Mouse (Mus musculus) myocyte (in vitro differentiated cells): Measurements from ENCODE around the gene Mcmbp. TPM values are rescaled to one million over a fixed set of nuclear protein-coding genes. Genes with fewer than 3 reads are reported as not detected.

Experiments
- H3K27me3 ChIP-seq: one replicate; pipeline ENCODE4 v1.6.1; 2011; ENCODE audit not compliant: control insufficient read depth, insufficient read depth, insufficient read length
- H3K36me3 ChIP-seq: one replicate; pipeline ENCODE4 v1.6.1; 2011; ENCODE audit not compliant: control insufficient read depth, insufficient read depth
- H3K4me2 ChIP-seq: one replicate; pipeline ENCODE4 v1.6.1; 2011; ENCODE audit warnings: low read depth, control low read depth
- H3K4me3 ChIP-seq: one replicate; pipeline ENCODE4 v1.5.1; 2011; ENCODE audit warnings: mild to moderate bottlenecking, control low read depth, moderate library complexity
- H3K79me2 ChIP-seq: one replicate; pipeline ENCODE4 v1.6.1; 2011; ENCODE audit not compliant: control insufficient read depth, insufficient read depth
- H3ac ChIP-seq: one replicate; pipeline ENCODE4 v1.6.1; 2011; ENCODE audit not compliant: control insufficient read depth, insufficient read length
- CEBPB ChIP-seq: IDR thresholded peaks from 2 replicates; pipeline ENCODE4 v1.6.1; 2011; ENCODE audit warnings: mild to moderate bottlenecking, moderate library complexity; ENCODE audit not compliant: poor library complexity, insufficient read depth, severe bottlenecking
- E2F4 ChIP-seq: IDR thresholded peaks from one replicate; pipeline ENCODE4 v1.6.1; 2011; ENCODE audit warnings: mild to moderate bottlenecking, control low read depth, moderate library complexity; ENCODE audit not compliant: insufficient read depth
- MAX ChIP-seq: IDR thresholded peaks from one replicate; pipeline ENCODE4 v1.6.1; 2011; ENCODE audit warnings: low read depth, mild to moderate bottlenecking, control low read depth
- MYOD1 ChIP-seq, 3 experiments: IDR thresholded peaks; one replicate each; pipeline ENCODE4 v1.6.1; 2011; ENCODE audit warnings: control low read depth in 2 of 3, low read depth in 2 of 3, mild to moderate bottlenecking in 2 of 3, moderate library complexity in 1 of 3; ENCODE audit not compliant: insufficient read length in 2 of 3, control insufficient read depth in 1 of 3
- MYOG ChIP-seq, 3 experiments: IDR thresholded peaks; one replicate each; pipeline ENCODE4 v1.6.1; 2011; ENCODE audit warnings: control low read depth in 2 of 3, low read depth in 2 of 3, mild to moderate bottlenecking in 2 of 3; ENCODE audit not compliant: insufficient read length in 2 of 3, control insufficient read depth in 1 of 3, insufficient read depth in 1 of 3
- POLR2A ChIP-seq: IDR thresholded peaks from one replicate; pipeline ENCODE4 v1.6.1; 2011; ENCODE audit warnings: low read depth, mild to moderate bottlenecking, control low read depth, moderate library complexity; ENCODE audit not compliant: insufficient read length
- POLR2AphosphoS2 ChIP-seq: IDR thresholded peaks from one replicate; pipeline ENCODE4 v1.6.1; 2011; ENCODE audit warnings: low read depth, control low read depth; ENCODE audit not compliant: insufficient read length
- REST ChIP-seq: IDR thresholded peaks from one replicate; pipeline ENCODE4 v1.6.1; 2011; ENCODE audit warnings: mild to moderate bottlenecking, control low read depth, moderate library complexity; ENCODE audit not compliant: insufficient read depth, insufficient read length
- SRF ChIP-seq: IDR thresholded peaks from one replicate; pipeline ENCODE4 v1.6.1; 2011; ENCODE audit warnings: low read depth; ENCODE audit not compliant: control insufficient read depth, insufficient read length
- TCF12 ChIP-seq: IDR thresholded peaks from one replicate; pipeline ENCODE4 v1.6.1; 2011; ENCODE audit warnings: mild to moderate bottlenecking, control low read depth; ENCODE audit not compliant: poor library complexity, insufficient read depth, severe bottlenecking
- TCF3 ChIP-seq: IDR thresholded peaks from one replicate; pipeline ENCODE4 v1.6.1; 2011; ENCODE audit warnings: low read depth, control low read depth; ENCODE audit not compliant: insufficient read length
- USF1 ChIP-seq: IDR thresholded peaks from one replicate; pipeline ENCODE4 v1.6.1; 2011; ENCODE audit warnings: low read depth, mild to moderate bottlenecking, control low read depth, moderate library complexity
- polyA plus RNA-seq: library from polyadenylated mRNA; unstranded; fragments of >200 nt; fragmentation: generic; extraction: Trizol; gene quantifications from one replicate; pipeline ENCODE4 v1.2.1, GENCODE M21; 2012; ENCODE audit warnings: missing spikeins

The Mcmbp gene
- polyA plus RNA-seq, 1 experiment = 14.5 TPM

DNA sequence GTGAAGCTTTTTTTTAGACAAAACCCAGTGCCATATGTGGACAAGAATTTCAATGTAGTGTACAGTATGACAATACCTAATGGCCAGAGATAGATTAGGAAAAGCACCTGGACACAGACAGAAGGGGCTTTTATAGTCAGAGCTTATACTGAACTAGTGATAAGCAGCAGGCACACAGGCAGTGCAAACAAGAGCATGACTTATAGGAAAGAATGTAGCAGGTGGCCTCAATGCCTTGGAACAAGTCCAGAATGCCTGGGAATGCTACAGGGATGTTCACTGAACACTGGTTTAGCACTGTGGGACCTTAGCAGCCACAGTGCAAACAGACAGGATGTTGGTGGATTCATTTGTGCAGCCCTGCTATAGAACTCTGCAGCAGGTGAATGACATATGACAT lies 26.4 kb upstream of the Mcmbp start:
- TF ChIP-seq TCF12 = no peak
- no peak for TF ChIP-seq E2F4
- no peak for TF ChIP-seq MAX
- Histone ChIP-seq H3K36me3 (peaks cover 54% of the 10 kb centered on the region), H3K4me2 (no peak overlapping the region), H3K4me3 (no peak overlapping the region), H3K27me3 (no peaks in the 10 kb centered on the region), H3ac (no peak overlapping the region), H3K79me2 (no peaks in the 10 kb centered on the region)

DNA sequence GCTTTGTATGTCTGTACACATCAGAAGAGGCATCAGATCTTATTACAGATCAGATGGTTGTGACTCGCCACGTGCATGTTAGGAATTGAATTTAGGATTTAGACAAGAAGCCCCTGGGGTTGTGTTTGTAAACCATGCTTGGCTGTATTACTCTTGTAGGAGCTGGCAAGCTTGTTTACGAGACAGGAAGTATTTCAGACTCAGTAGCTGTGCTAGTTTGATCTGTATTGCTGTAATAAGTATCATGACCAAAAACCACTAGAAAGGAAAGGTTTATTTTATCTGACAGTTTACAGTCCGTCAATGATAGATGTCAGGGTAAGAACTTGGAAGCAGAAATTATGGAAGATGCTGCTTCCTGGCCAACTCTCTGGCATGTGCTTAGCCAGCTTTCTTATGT lies 18.7 kb upstream of the Mcmbp start:
- H3ac ChIP-seq = no peak overlapping the region
- H3K27me3 ChIP-seq = no peaks in the 10 kb centered on the region
- H3K4me2 ChIP-seq = no peak overlapping the region
- H3K36me3 ChIP-seq = peaks cover 55% of the 10 kb centered on the region
- TF ChIP-seq POLR2AphosphoS2 = no peak
- no peak for TF ChIP-seq REST
- TF ChIP-seq E2F4 = no peak
- no peak for TF ChIP-seq TCF3
- no peak for TF ChIP-seq TCF12
- TF ChIP-seq USF1 = no peak
- TF ChIP-seq CEBPB = no peak
- no peak for TF ChIP-seq SRF
- TF ChIP-seq MYOG (IDR thresholded peaks at IDR 0.05; ENCODE audit: control insufficient read depth in 1 of 3, insufficient read depth in 1 of 3, insufficient read length in 2 of 3, low read depth in 2 of 3) = no peak
- TF ChIP-seq MAX = no peak
- TF ChIP-seq MYOD1 (IDR thresholded peaks at IDR 0.05; ENCODE audit: control insufficient read depth in 1 of 3, insufficient read length in 2 of 3, low read depth in 2 of 3) = no peak
- no peak for TF ChIP-seq POLR2A
- no peaks in the 10 kb centered on the region for H3K79me2 ChIP-seq
- H3K4me3 ChIP-seq = no peak overlapping the region

DNA sequence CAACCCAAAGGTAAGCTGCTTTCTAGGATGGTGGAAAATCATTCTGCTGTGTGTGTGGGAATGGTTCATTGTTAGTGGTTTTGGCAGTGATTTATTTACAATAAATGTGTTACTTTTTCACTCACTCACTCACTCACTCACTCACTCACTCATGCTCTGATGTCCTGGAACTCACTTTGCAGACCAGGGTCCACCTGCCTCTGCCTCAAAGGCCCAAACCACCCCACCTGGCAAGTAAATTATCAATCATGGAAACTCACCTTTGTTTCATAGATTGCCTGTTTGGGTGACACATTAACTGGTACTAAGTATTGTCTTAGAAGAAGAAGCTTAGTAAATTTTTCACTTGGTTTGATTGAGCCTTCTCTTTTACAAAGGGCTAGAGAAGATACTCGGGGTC lies 15.1 kb upstream of the Mcmbp start:
- TF ChIP-seq POLR2AphosphoS2 = no peak
- no peak for TF ChIP-seq CEBPB
- TF ChIP-seq SRF = no peak
- no peak for TF ChIP-seq TCF3
- no peak for TF ChIP-seq TCF12
- Histone ChIP-seq H3K4me3 (no peak overlapping the region), H3K27me3 (no peaks in the 10 kb centered on the region), H3K79me2 (no peaks in the 10 kb centered on the region), H3K36me3 (peaks cover 52% of the 10 kb centered on the region), H3ac (no peak overlapping the region), H3K4me2 (no peak overlapping the region)

GRCm38 (mm10) chr7:128752012-128752411 lies 11.7 kb upstream of the Mcmbp start:
- TF ChIP-seq E2F4 = no peak
- no peak for TF ChIP-seq TCF12
- no peak for TF ChIP-seq POLR2A
- TF ChIP-seq MAX = no peak
- no peak for TF ChIP-seq REST
- Histone ChIP-seq H3K4me2 (no peak overlapping the region), H3ac (no peak overlapping the region)

DNA sequence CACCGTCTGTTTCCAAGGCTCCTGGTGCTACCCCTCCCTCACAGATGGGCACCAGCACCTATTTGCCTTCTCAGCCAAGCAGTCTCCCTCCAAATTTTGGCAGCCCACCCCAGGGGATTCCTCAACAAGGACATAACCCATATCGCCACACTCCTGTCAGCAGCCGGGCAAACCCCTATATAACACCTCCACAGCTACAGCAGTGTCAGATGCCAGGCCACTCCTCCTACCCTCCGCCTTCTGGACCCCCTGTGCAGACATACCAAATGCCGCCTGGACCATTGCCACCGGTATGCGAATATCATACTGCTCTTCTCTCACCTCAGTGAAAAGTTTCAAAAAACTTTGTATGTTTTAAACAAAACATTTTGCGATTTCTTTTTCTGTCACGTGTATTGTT lies 10.0 kb upstream of the Mcmbp start:
- Histone ChIP-seq H3K79me2 (peaks cover 48% of the 10 kb centered on the region), H3K36me3 (peaks cover 25% of the 10 kb centered on the region), H3K4me3 (no peak overlapping the region), H3K4me2 (no peak overlapping the region), H3ac (no peak overlapping the region), H3K27me3 (no peaks in the 10 kb centered on the region)
- no peak for TF ChIP-seq TCF12
- no peak for TF ChIP-seq SRF
- TF ChIP-seq POLR2A = no peak

More at GRCm38 (mm10) chr7:128752012-128752411, 11.7 kb upstream of the Mcmbp start:
- Histone ChIP-seq H3K27me3 (no peaks in the 10 kb centered on the region), H3K4me3 (no peak overlapping the region), H3K36me3 (peaks cover 36% of the 10 kb centered on the region), H3K79me2 (peaks cover 31% of the 10 kb centered on the region)

- H3K27me3 ChIP-seq = no peaks in the 10 kb centered on the region
- peaks cover 17% of the 10 kb centered on the region for H3K36me3 ChIP-seq
- no peak overlapping the region for H3ac ChIP-seq
- peak overlapping the region; percentile 24 for H3K4me2 ChIP-seq
- H3K4me3 ChIP-seq = no peak overlapping the region
- TF ChIP-seq SRF = no peak
- TF ChIP-seq MYOG (IDR thresholded peaks at IDR 0.05; ENCODE audit: control insufficient read depth in 1 of 3, insufficient read depth in 1 of 3, insufficient read length in 2 of 3, low read depth in 2 of 3) = peak in 2 of 3 experiments; percentile 33 to 69
- TF ChIP-seq POLR2A = no peak
- H3K79me2 ChIP-seq = peaks cover 52% of the 10 kb centered on the region
Observed at GRCm38 (mm10) chr7:128748758-128749157, 8.5 kb upstream of the Mcmbp start.
